Mouse (Mus musculus): ENCODE results near the gene Tcp11l1.

GRCm38 (mm10) chr2:104748652-104749183 lies 36.7 kb upstream of the Tcp11l1 start:
- TF ChIP-seq CTCF (IDR thresholded peaks at IDR 0.05; ENCODE audit: control insufficient read depth, insufficient read depth, insufficient read length) (no peak), MYOD1 (IDR thresholded peaks at IDR 0.05; ENCODE audit: control insufficient read depth, insufficient read length, low read depth) (no peak), MAX (IDR thresholded peaks at IDR 0.05) (no peak), FOSL1 (IDR thresholded peaks at IDR 0.05; ENCODE audit: insufficient read depth, low read length, poor library complexity, severe bottlenecking) (no peak)

Data from C2C12 (cell line).